Mouse (Mus musculus): Measurements from ENCODE around the gene Gm28539. TPM values are rescaled to one million over a fixed set of nuclear protein-coding genes. Genes with fewer than 3 reads are reported as not detected.

Gm28539 gene
- polyA plus RNA-seq, 1 experiment from 2014 or later: not detected

- Histone ChIP-seq H3K36me3 (ENCODE audit: control insufficient read depth, insufficient read depth, low read length) (peaks cover 41% of the 10 kb centered on the region), H3K4me2 (ENCODE audit: low read length) (no peak overlapping the region), H3K9ac (ENCODE audit: low read length) (no peak overlapping the region), H3K4me3 (ENCODE audit: control insufficient read depth in 1 of 2, insufficient read depth in 1 of 2, low read depth in 1 of 2, low read length in 2 of 2) (no peak overlapping the region), H3K27ac (replicated peaks in 1 of 2; ENCODE audit: control insufficient read depth in 1 of 2, insufficient read depth in 1 of 2, low read depth in 2 of 2, low read length in 2 of 2) (no peak overlapping the region), H3K9me3 (ENCODE audit: control insufficient read depth, low read length) (no peaks in the 10 kb centered on the region), H3K27me3 (ENCODE audit: control insufficient read depth, insufficient read depth, low read length) (no peaks in the 10 kb centered on the region), H3K4me1 (ENCODE audit: control insufficient read depth in 2 of 2, insufficient read depth in 2 of 2, low read length in 2 of 2) (peaks cover 2 to 6% of the 10 kb centered on the region in 2 experiments; a peak in 3 of 4 replicates)
- no peak for ATAC-seq (ENCODE audit: insufficient number of reproducible peaks, insufficient read depth, low FRiP score, low read depth)
- 78% methylated on average over 4 of the region's 4 CpGs for WGBS
Observed at GRCm38 (mm10) chr16:18893840-18894372, 57.5 kb downstream of the Gm28539 start.

DNA sequence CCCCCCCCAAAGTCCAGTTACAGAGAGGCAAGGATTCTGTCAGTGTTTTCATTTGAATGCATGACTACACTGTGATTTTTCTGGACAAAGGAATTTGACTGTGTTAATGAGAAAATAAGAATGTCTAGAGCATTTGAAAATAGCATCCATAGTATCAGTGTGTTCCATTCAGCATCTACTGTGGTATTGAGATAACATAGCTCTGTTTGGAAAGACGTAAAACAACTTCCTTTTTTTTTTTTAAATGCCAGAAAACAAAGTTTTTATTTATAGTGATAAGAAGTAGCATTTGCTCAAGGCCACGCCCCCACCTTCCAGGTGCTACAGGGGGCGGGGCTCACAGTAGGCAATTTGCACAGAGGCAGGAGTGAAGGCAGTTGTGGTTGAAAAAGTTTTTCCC, 58.9 kb downstream of the Gm28539 start:
- H3K36me3 ChIP-seq (ENCODE audit: control insufficient read depth, insufficient read depth, low read length): peaks cover 55% of the 10 kb centered on the region
- H3K4me2 ChIP-seq (ENCODE audit: low read length): no peak overlapping the region
- no peak for ATAC-seq (ENCODE audit: insufficient number of reproducible peaks, insufficient read depth, low FRiP score, low read depth)
- H3K9me3 ChIP-seq (ENCODE audit: control insufficient read depth, low read length): no peaks in the 10 kb centered on the region
- 74% methylated on average over 3 of the region's 3 CpGs for WGBS
- no peak overlapping the region for H3K4me3 ChIP-seq (ENCODE audit: control insufficient read depth in 1 of 2, insufficient read depth in 1 of 2, low read depth in 1 of 2, low read length in 2 of 2)
- H3K27ac ChIP-seq (replicated peaks in 1 of 2; ENCODE audit: control insufficient read depth in 1 of 2, insufficient read depth in 1 of 2, low read depth in 2 of 2, low read length in 2 of 2): no peak overlapping the region
- H3K4me1 ChIP-seq (ENCODE audit: control insufficient read depth in 2 of 2, insufficient read depth in 2 of 2, low read length in 2 of 2): peaks cover 2 to 6% of the 10 kb centered on the region in 2 experiments; a peak in 3 of 4 replicates
- H3K27me3 ChIP-seq (ENCODE audit: control insufficient read depth, insufficient read depth, low read length): no peaks in the 10 kb centered on the region
- H3K9ac ChIP-seq (ENCODE audit: low read length): no peak overlapping the region

DNA sequence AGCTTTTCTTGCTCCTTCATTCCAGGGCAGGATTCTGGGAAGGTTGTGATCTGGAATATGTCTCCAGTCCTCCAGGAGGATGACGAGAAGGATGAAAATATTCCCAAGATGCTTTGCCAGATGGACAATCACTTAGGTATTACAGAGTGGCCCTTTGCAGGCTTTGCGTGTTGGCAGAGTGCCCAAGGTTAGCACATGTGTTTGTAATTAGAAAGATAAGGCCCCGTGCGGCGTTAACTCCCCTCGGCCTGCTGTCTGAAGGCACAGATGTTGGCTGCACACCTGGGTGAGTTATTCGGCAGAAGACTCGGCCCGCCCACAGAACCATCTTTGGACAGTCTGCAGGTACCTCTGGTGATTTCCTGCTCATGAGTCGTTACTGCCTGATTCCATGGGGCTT, 60.0 kb downstream of the Gm28539 start:
- H3K36me3 ChIP-seq (ENCODE audit: control insufficient read depth, insufficient read depth, low read length): peaks cover 67% of the 10 kb centered on the region
- no peaks in the 10 kb centered on the region for H3K9me3 ChIP-seq (ENCODE audit: control insufficient read depth, low read length)
- no peak overlapping the region for H3K4me3 ChIP-seq (ENCODE audit: control insufficient read depth in 1 of 2, insufficient read depth in 1 of 2, low read depth in 1 of 2, low read length in 2 of 2)
- no peak overlapping the region for H3K9ac ChIP-seq (ENCODE audit: low read length)
- H3K4me2 ChIP-seq (ENCODE audit: low read length): no peak overlapping the region
- peaks cover 2 to 6% of the 10 kb centered on the region in 2 experiments; a peak in 3 of 4 replicates for H3K4me1 ChIP-seq (ENCODE audit: control insufficient read depth in 2 of 2, insufficient read depth in 2 of 2, low read length in 2 of 2)
- no peak overlapping the region for H3K27ac ChIP-seq (replicated peaks in 1 of 2; ENCODE audit: control insufficient read depth in 1 of 2, insufficient read depth in 1 of 2, low read depth in 2 of 2, low read length in 2 of 2)
- no peaks in the 10 kb centered on the region for H3K27me3 ChIP-seq (ENCODE audit: control insufficient read depth, insufficient read depth, low read length)
- WGBS: 42% methylated on average over 10 of the region's 10 CpGs
- ATAC-seq (ENCODE audit: insufficient number of reproducible peaks, insufficient read depth, low FRiP score, low read depth): no peak

GRCm38 (mm10) chr16:18905648-18906047, 69.3 kb downstream of the Gm28539 start:
- 96% methylated on average over 1 of the region's 1 CpGs for WGBS
- Histone ChIP-seq H3K9me3 (ENCODE audit: control insufficient read depth, low read length) (no peaks in the 10 kb centered on the region), H3K4me1 (ENCODE audit: control insufficient read depth in 2 of 2, insufficient read depth in 2 of 2, low read length in 2 of 2) (no peaks in the 10 kb centered on the region), H3K27me3 (ENCODE audit: control insufficient read depth, insufficient read depth, low read length) (no peaks in the 10 kb centered on the region), H3K27ac (replicated peaks in 1 of 2; ENCODE audit: control insufficient read depth in 1 of 2, insufficient read depth in 1 of 2, low read depth in 2 of 2, low read length in 2 of 2) (no peak overlapping the region), H3K36me3 (ENCODE audit: control insufficient read depth, insufficient read depth, low read length) (peaks cover 73% of the 10 kb centered on the region), H3K9ac (ENCODE audit: low read length) (no peak overlapping the region), H3K4me2 (ENCODE audit: low read length) (no peak overlapping the region), H3K4me3 (ENCODE audit: control insufficient read depth in 1 of 2, insufficient read depth in 1 of 2, low read depth in 1 of 2, low read length in 2 of 2) (no peak overlapping the region)
- ATAC-seq (ENCODE audit: insufficient number of reproducible peaks, insufficient read depth, low FRiP score, low read depth): no peak

- H3K36me3 ChIP-seq (ENCODE audit: control insufficient read depth, insufficient read depth, low read length): peaks cover 81% of the 10 kb centered on the region
- 90% methylated on average over 4 of the region's 4 CpGs for WGBS
- no peak overlapping the region for H3K27ac ChIP-seq (replicated peaks in 1 of 2; ENCODE audit: control insufficient read depth in 1 of 2, insufficient read depth in 1 of 2, low read depth in 2 of 2, low read length in 2 of 2)
- no peak overlapping the region for H3K9ac ChIP-seq (ENCODE audit: low read length)
- no peak overlapping the region for H3K4me3 ChIP-seq (ENCODE audit: control insufficient read depth in 1 of 2, insufficient read depth in 1 of 2, low read depth in 1 of 2, low read length in 2 of 2)
- ATAC-seq (ENCODE audit: insufficient number of reproducible peaks, insufficient read depth, low FRiP score, low read depth): no peak
- H3K4me2 ChIP-seq (ENCODE audit: low read length): no peak overlapping the region
- H3K4me1 ChIP-seq (ENCODE audit: control insufficient read depth in 2 of 2, insufficient read depth in 2 of 2, low read length in 2 of 2): no peaks in the 10 kb centered on the region
- H3K9me3 ChIP-seq (ENCODE audit: control insufficient read depth, low read length): no peaks in the 10 kb centered on the region
- no peaks in the 10 kb centered on the region for H3K27me3 ChIP-seq (ENCODE audit: control insufficient read depth, insufficient read depth, low read length)
Observed at GRCm38 (mm10) chr16:18916064-18916463, 79.7 kb downstream of the Gm28539 start.

- Histone ChIP-seq H3K4me2 (ENCODE audit: low read length) (no peak overlapping the region), H3K4me1 (ENCODE audit: control insufficient read depth in 2 of 2, insufficient read depth in 2 of 2, low read length in 2 of 2) (no peaks in the 10 kb centered on the region), H3K4me3 (ENCODE audit: control insufficient read depth in 1 of 2, insufficient read depth in 1 of 2, low read depth in 1 of 2, low read length in 2 of 2) (no peak overlapping the region), H3K27me3 (ENCODE audit: control insufficient read depth, insufficient read depth, low read length) (no peaks in the 10 kb centered on the region), H3K9ac (ENCODE audit: low read length) (no peak overlapping the region), H3K9me3 (ENCODE audit: control insufficient read depth, low read length) (no peaks in the 10 kb centered on the region), H3K36me3 (ENCODE audit: control insufficient read depth, insufficient read depth, low read length) (peaks cover 97% of the 10 kb centered on the region), H3K27ac (replicated peaks in 1 of 2; ENCODE audit: control insufficient read depth in 1 of 2, insufficient read depth in 1 of 2, low read depth in 2 of 2, low read length in 2 of 2) (no peak overlapping the region)
- 89% methylated on average over 2 of the region's 2 CpGs for WGBS
- ATAC-seq (ENCODE audit: insufficient number of reproducible peaks, insufficient read depth, low FRiP score, low read depth): no peak
Observed at GRCm38 (mm10) chr16:18921771-18922170, 85.4 kb downstream of the Gm28539 start.

- no peak for ATAC-seq (ENCODE audit: insufficient number of reproducible peaks, insufficient read depth, low FRiP score, low read depth)
- Histone ChIP-seq H3K27me3 (ENCODE audit: control insufficient read depth, insufficient read depth, low read length) (no peaks in the 10 kb centered on the region), H3K9ac (ENCODE audit: low read length) (no peak overlapping the region), H3K27ac (replicated peaks in 1 of 2; ENCODE audit: control insufficient read depth in 1 of 2, insufficient read depth in 1 of 2, low read depth in 2 of 2, low read length in 2 of 2) (no peak overlapping the region), H3K4me1 (ENCODE audit: control insufficient read depth in 2 of 2, insufficient read depth in 2 of 2, low read length in 2 of 2) (no peaks in the 10 kb centered on the region), H3K4me2 (ENCODE audit: low read length) (no peak overlapping the region), H3K36me3 (ENCODE audit: control insufficient read depth, insufficient read depth, low read length) (peaks cover 89% of the 10 kb centered on the region), H3K4me3 (ENCODE audit: control insufficient read depth in 1 of 2, insufficient read depth in 1 of 2, low read depth in 1 of 2, low read length in 2 of 2) (no peak overlapping the region), H3K9me3 (ENCODE audit: control insufficient read depth, low read length) (no peaks in the 10 kb centered on the region)
- 100% methylated on average over 1 of the region's 1 CpGs for WGBS
Observed at GRCm38 (mm10) chr16:18927963-18928362, 91.6 kb downstream of the Gm28539 start.
